Mouse (Mus musculus) midbrain, postnatal 0 days (tissue): ENCODE data around the gene Gm9918. TPM values are rescaled to one million over a fixed set of nuclear protein-coding genes. Genes with fewer than 3 reads are reported as not detected.
A peak's percentile ranks its signal among the peaks of the same experiment; 100 is the strongest.

ENCODE experiments used
- ATAC-seq: fragments of 200-750 bp; cut with Nextera tagmentation; 2 replicates; pipeline ENCODE4 v1.8.0; 2017; ENCODE audit warnings: moderate number of reproducible peaks, mild to moderate bottlenecking, moderate TSS enrichment, moderate library complexity; ENCODE audit not compliant: low FRiP score
- DNase-seq: peaks from one replicate; pipeline ENCODE4 v3.0.0-alpha.2; 2015; ENCODE audit warnings: low spot score
- H3K27ac ChIP-seq: fragments of 300-500 bp; sonication (generic); 2 replicates; pipeline ENCODE4 v1.5.1; 2014; ENCODE audit warnings: low read depth, mild to moderate bottlenecking, low read length, mixed read lengths
- H3K27me3 ChIP-seq: fragments of 300-500 bp; sonication (generic); 2 replicates; pipeline ENCODE4 v1.6.1; 2014; ENCODE audit warnings: low read length, control low read depth, mixed read lengths; ENCODE audit not compliant: insufficient read depth
- H3K36me3 ChIP-seq: fragments of 300-500 bp; sonication (generic); 2 replicates; pipeline ENCODE4 v1.6.1; 2014; ENCODE audit warnings: low read length, control low read depth, mixed read lengths; ENCODE audit not compliant: insufficient read depth
- H3K4me1 ChIP-seq: fragments of 300-500 bp; sonication (generic); 2 replicates; pipeline ENCODE4 v1.6.1; 2014; ENCODE audit warnings: mild to moderate bottlenecking, control low read depth, antibody characterized with exemption, low read length, mixed read lengths; ENCODE audit not compliant: insufficient read depth
- H3K4me2 ChIP-seq: fragments of 300-500 bp; sonication (generic); 2 replicates; pipeline ENCODE4 v1.6.1; 2014; ENCODE audit warnings: low read depth, mild to moderate bottlenecking, low read length, mixed read lengths; ENCODE audit not compliant: poor library complexity, severe bottlenecking
- H3K4me3 ChIP-seq: fragments of 300-500 bp; sonication (generic); 2 replicates; pipeline ENCODE4 v1.5.1; 2014; ENCODE audit warnings: low read depth, mild to moderate bottlenecking, low read length, moderate library complexity
- H3K9ac ChIP-seq: fragments of 300-500 bp; sonication (generic); replicated peaks from 2 replicates; pipeline ENCODE4 v1.6.1; 2014; ENCODE audit warnings: mild to moderate bottlenecking, low read length, moderate library complexity, mixed read lengths; ENCODE audit not compliant: poor library complexity, severe bottlenecking
- H3K9me3 ChIP-seq: fragments of 300-500 bp; sonication (generic); 2 replicates; pipeline ENCODE4 v1.6.1; 2016; ENCODE audit warnings: low read length, control low read depth
- CTCF ChIP-seq: IDR thresholded peaks from 2 replicates; pipeline ENCODE4 v1.5.1; 2016; ENCODE audit warnings: antibody characterized with exemption, mild to moderate bottlenecking
- WGBS: fragments of 180-500 bp; shearing (Covaris S2); extraction: QIAGEN DNeasy Blood & Tissue Kit; methylation state at CpG from one replicate; pipeline ENCODE4 v1.1.7; 2014; 5-methylcytosine and 5-hydroxymethylcytosine counted together
- polyA plus RNA-seq: library from polyadenylated mRNA; unstranded; fragments of >200 nt; fragmentation: Nextera tagmentation; extraction: Ambion mirVana; gene quantifications from 2 replicates; pipeline ENCODE4 v1.2.1, GENCODE M21; 2015
- total RNA-seq: library from RNA; depleted of rRNA; stranded (reverse); fragments of >200 nt; gene quantifications from 2 replicates; pipeline ENCODE4 v1.2.3, GENCODE M21; 2014

The Gm9918 gene
- total and polyA plus RNA-seq, 2 experiments from 2014 or later = not detected

GRCm38 (mm10) chr15:102238543-102239259 lies 31.7 kb upstream of the Gm9918 start:
- ATAC-seq = no peak
- Histone ChIP-seq H3K4me2 (no peak overlapping the region), H3K4me1 (peaks cover 5% of the 10 kb centered on the region; the same call in 1 of the 2 replicates), H3K27ac (no peak overlapping the region), H3K4me3 (no peak overlapping the region), H3K36me3 (no peaks in the 10 kb centered on the region), H3K9me3 (no peaks in the 10 kb centered on the region), H3K27me3 (peaks cover 7% of the 10 kb centered on the region), H3K9ac (no peak overlapping the region)
- no peak for DNase-seq
- TF ChIP-seq CTCF = no peak
- 83% methylated on average over 14 of the region's 14 CpGs for WGBS

GRCm38 (mm10) chr15:102239260-102239590 lies 31.1 kb upstream of the Gm9918 start:
- H3K27me3 ChIP-seq = peaks cover 12% of the 10 kb centered on the region
- no peak overlapping the region for H3K4me3 ChIP-seq
- DNase-seq = peak; percentile 72
- H3K27ac ChIP-seq = no peak overlapping the region
- peak; percentile 82 for TF ChIP-seq CTCF
- 11% methylated on average over 9 of the region's 9 CpGs for WGBS
- ATAC-seq = no peak
- peaks cover 5% of the 10 kb centered on the region; the same call in 1 of the 2 replicates for H3K4me1 ChIP-seq
- no peaks in the 10 kb centered on the region for H3K9me3 ChIP-seq
- no peak overlapping the region for H3K4me2 ChIP-seq
- no peak overlapping the region for H3K9ac ChIP-seq
- no peaks in the 10 kb centered on the region for H3K36me3 ChIP-seq

GRCm38 (mm10) chr15:102239851-102240250 lies 30.5 kb upstream of the Gm9918 start:
- H3K4me3 ChIP-seq = no peak overlapping the region
- H3K9ac ChIP-seq = no peak overlapping the region
- no peak for DNase-seq
- H3K27ac ChIP-seq = no peak overlapping the region
- H3K9me3 ChIP-seq = no peaks in the 10 kb centered on the region
- ATAC-seq = no peak
- no peak for TF ChIP-seq CTCF
- 72% methylated on average over 11 of the region's 11 CpGs for WGBS
- peaks cover 6% of the 10 kb centered on the region; the same call in 1 of the 2 replicates for H3K4me1 ChIP-seq
- H3K27me3 ChIP-seq = peaks cover 15% of the 10 kb centered on the region
- no peaks in the 10 kb centered on the region for H3K36me3 ChIP-seq
- H3K4me2 ChIP-seq = no peak overlapping the region

GRCm38 (mm10) chr15:102240607-102241006 lies 29.8 kb upstream of the Gm9918 start:
- Histone ChIP-seq H3K9ac (no peak overlapping the region), H3K27me3 (peaks cover 16% of the 10 kb centered on the region), H3K4me2 (no peak overlapping the region), H3K9me3 (no peaks in the 10 kb centered on the region), H3K36me3 (no peaks in the 10 kb centered on the region), H3K4me3 (no peak overlapping the region), H3K27ac (no peak overlapping the region), H3K4me1 (peaks cover 8% of the 10 kb centered on the region; the same call in 1 of the 2 replicates)
- ATAC-seq (no peak), DNase-seq (no peak)
- WGBS = 73% methylated on average over 4 of the region's 4 CpGs
- no peak for TF ChIP-seq CTCF

GRCm38 (mm10) chr15:102242404-102243228 lies 27.7 kb upstream of the Gm9918 start:
- Histone ChIP-seq H3K4me1 (peaks cover 8% of the 10 kb centered on the region; the same call in 1 of the 2 replicates), H3K36me3 (no peaks in the 10 kb centered on the region), H3K4me2 (no peak overlapping the region), H3K27ac (no peak overlapping the region), H3K9ac (no peak overlapping the region), H3K9me3 (no peaks in the 10 kb centered on the region), H3K27me3 (peaks cover 16% of the 10 kb centered on the region), H3K4me3 (no peak overlapping the region)
- ATAC-seq = no peak
- no peak for DNase-seq
- 38% methylated on average over 12 of the region's 12 CpGs for WGBS
- TF ChIP-seq CTCF = no peak
